Mouse (Mus musculus) left cerebral cortex, adult 2 months (tissue): Measurements from ENCODE around the gene Calm5. TPM values are rescaled to one million over a fixed set of nuclear protein-coding genes. Genes with fewer than 3 reads are reported as not detected.

ENCODE experiments used
- DNase-seq, 2 experiments: peaks; one replicate each; pipeline ENCODE4 v3.0.0; 2021 to 2022; ENCODE audit warnings: low spot score in 2 of 2, mixed read lengths in 1 of 2; ENCODE audit errors: extremely low spot score in 1 of 2
- H3K27ac ChIP-seq: fragments of 200-600 bp; 2 replicates; pipeline ENCODE4 v1.8.1; 2022
- H3K4me3 ChIP-seq: fragments of 200-600 bp; 2 replicates; pipeline ENCODE4 v1.8.1; 2022
- CTCF ChIP-seq: fragments of 200-600 bp; IDR thresholded peaks from 2 replicates; pipeline ENCODE4 v1.8.1; 2022; ENCODE audit warnings: antibody characterized with exemption, mild to moderate bottlenecking, moderate library complexity
- intact Hi-C: fragments of 180-260 bp; cut with DNase I; formaldehyde crosslinking; loops from one replicate; pipeline ENCODE4 v1.15.1; 2025
- total RNA-seq, 2 experiments: library from RNA; stranded (reverse); gene quantifications; 2 replicates each; pipeline ENCODE4 v1.2.3; 2021

Calm5 gene
- total RNA-seq, 2 experiments from 2014 or later: not detected

DNA sequence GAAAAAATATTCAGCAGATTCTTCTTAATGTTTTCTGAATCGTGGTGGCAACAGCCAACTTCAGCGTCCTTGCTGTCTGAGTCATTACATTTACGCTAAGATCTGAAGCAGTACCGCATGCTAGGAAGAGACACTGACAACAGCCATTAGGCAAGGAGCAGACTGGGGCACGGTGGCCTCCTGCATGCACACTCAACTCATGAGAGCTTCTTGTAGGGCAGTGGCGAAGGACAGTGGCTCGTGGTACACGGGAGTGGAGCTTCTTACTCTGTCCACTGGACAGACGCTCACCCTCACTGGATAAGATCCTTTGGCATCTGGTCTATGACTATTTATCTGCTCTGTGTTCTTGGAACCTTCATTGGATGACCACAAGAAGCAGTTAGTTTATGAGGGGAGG is 45.3 kb downstream of the Calm5 start:
- no peak for TF ChIP-seq CTCF
- DNase-seq: no peak
- H3K4me3 ChIP-seq: no peak overlapping the region
- intact Hi-C loops: loop anchor here (5.0 kb wide), 1 partner anchor 103 kb away; no protein-coding TSS in a partner anchor
- H3K27ac ChIP-seq: no peak overlapping the region

Other genes with a start within 250 kb of the Calm5 start
- gene Fam208b, start 243.1 kb upstream of the Calm5 start, total RNA-seq: 10 to 100 TPM; 28.5 to 28.7 TPM
- 10 to 100 TPM; 44.3 to 54.3 TPM for gene Asb13, start 220.1 kb upstream of the Calm5 start, total RNA-seq
- gene Calml3, start 49.9 kb upstream of the Calm5 start, total RNA-seq: not detected
- not detected for gene Calm4, start 16.4 kb upstream of the Calm5 start, total RNA-seq
- 10 to 100 TPM; 54.9 to 73.7 TPM for gene Net1, start 64.0 kb downstream of the Calm5 start, total RNA-seq
- gene Tubal3, start 64.1 kb downstream of the Calm5 start, total RNA-seq: not detected
- under 1 TPM in 1 of 2 experiments, not detected in 1; 0.84 TPM for gene Ucn3, start 91.2 kb downstream of the Calm5 start, total RNA-seq
- 1 to 10 TPM; 1.3 TPM for gene Akr1c14, start 194.8 kb downstream of the Calm5 start, total RNA-seq